Mouse (Mus musculus): ENCODE data around the gene Oxsr1.
A peak's percentile ranks its signal among the peaks of the same experiment; 100 is the strongest.
"Not testable (repeated sequence)": the region's sequence is repeated elsewhere in the genome, so short reads cannot be mapped to it uniquely, and the experiment has no call there.

The Oxsr1 gene

GRCm38 (mm10) chr9:119337842-119338241 is 15.6 kb upstream of the Oxsr1 start:
- DNase-seq: no peak

GRCm38 (mm10) chr9:119335571-119335970 is 13.3 kb upstream of the Oxsr1 start:
- no peak for DNase-seq

DNA sequence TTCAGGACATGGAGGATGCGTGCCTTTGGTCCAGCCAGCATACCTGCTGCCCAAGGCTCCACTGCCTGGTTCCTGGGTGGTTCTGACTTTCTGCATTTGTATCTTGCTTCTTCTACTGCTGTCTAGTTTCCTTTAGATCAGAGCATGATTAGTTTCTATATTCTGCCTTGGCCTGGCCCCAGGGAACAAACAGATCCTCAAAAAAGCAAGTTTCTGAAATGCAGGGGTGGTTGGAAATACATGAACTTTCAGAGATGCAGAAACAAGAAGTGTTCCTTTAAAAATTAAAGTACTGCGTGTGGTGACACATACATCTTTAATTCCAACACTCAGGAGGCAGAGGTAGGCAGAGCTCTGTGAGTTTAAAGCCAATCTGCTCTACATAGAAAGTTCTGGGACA is 12.6 kb upstream of the Oxsr1 start:
- peak; percentile 26 for DNase-seq

GRCm38 (mm10) chr9:119334324-119334723 is 12.1 kb upstream of the Oxsr1 start:
- DNase-seq: peak; percentile 24

GRCm38 (mm10) chr9:119330186-119330963 is 8.1 kb upstream of the Oxsr1 start:
- DNase-seq: no peak

DNA sequence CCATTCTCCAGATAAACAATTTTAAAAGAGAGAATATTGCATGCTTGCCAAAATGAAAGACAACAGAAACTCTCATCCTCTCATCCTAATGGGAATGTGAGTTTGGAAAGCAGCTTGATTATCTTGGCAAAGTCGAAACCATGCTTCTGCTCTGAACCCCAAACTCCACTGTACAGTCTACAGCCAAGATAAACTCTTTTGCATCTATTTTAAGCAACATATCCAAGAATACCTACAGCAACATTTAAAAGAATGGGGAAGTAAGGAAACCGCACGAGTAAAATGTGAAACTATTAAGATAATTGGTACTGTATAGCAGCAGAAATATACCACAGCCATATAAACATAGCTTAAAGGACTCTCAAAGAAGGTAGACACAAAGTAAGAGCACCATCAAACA is 6.3 kb upstream of the Oxsr1 start:
- DNase-seq: no peak

- DNase-seq: no peak
These were observed 1.9 kb upstream of the Oxsr1 start for GRCm38 (mm10) chr9:119324130-119324529.

GRCm38 (mm10) chr9:119323260-119323645 is 1.0 kb upstream of the Oxsr1 start:
- no peak for DNase-seq

DNA sequence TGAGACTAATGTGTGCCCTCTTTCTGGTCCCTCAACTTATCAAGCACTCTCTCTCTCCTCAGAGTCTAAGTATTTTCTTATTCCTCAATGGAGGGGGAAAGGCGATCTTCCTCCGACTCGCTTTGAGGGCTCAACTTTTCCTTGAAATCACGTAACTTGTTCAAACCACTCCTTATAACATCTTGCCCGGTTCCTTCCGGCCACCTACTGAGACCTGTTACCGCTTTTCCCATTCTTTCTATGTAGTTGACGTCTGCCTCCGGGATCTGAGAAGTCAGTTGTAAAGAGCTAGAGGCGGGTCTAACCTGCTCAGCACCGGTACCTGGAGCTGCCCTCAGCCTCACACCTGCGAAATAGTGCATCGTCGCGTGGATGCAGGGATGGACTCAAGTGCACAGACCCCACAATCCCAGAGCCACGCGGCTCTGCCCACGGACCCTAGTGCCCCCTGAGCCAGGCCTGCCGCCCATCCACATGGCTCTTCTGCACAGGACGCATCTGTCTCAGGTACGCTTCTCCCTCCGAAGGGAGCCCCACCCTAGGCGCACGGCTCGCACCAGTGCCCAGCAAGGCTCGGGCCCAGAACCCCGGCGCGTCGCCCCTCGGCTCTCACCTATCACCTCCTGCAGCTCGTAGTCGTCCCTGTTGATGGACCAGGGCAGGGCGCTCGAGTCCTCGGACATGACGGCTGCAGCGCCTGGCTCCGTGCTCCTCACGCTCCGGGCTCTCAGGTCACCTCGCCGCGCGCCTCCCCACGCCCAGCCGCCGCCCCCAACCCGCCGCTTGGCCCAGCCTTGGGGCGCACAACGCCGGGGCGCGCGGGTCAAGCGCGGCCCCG is 616 bp downstream of the Oxsr1 start:
- no peak for DNase-seq

- DNase-seq: no peak
These were observed 1.3 kb downstream of the Oxsr1 start for GRCm38 (mm10) chr9:119320946-119321345.

- DNase-seq: no peak
These were observed 1.8 kb downstream of the Oxsr1 start for GRCm38 (mm10) chr9:119320446-119320845.

DNA sequence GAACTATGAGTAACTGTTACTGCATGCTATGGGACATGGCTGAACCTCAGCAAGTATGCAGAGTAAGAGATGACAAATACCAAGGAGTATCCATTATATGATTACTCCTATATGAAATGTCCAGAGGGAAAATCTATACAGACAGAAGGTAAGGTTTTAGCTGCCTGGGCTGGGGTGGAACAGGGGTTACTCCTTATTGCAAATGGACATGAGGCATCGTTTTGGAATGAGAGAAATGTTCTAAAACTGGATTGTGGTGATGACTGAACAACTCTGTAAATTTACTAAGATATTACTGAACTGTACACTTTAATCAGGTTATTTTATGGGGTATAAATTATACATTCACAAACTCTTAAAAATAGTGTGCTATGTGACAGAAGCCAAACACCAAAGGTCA is 3.3 kb downstream of the Oxsr1 start:
- DNase-seq: no peak

- DNase-seq: no peak
These were observed 9.1 kb downstream of the Oxsr1 start for GRCm38 (mm10) chr9:119313096-119313495.

DNA sequence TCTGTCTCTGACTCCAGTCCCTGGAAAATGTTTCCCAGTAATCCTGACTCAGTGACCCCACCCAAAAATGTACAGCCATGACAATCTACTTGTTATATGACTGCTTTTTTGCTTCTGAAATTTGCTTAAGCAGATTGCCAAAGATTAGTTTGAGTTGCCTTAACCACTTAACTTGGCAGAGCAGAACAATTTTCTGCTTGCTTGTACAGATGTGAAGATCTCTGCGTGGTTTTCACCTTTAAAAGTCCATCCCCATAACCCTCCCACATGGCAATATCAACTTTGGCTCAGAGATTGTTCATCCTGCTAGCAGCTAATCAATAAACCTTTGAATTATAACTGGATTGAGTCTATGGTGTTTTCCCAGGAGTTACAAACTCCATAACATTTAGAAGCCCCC is 13.2 kb downstream of the Oxsr1 start:
- DNase-seq: no peak

DNA sequence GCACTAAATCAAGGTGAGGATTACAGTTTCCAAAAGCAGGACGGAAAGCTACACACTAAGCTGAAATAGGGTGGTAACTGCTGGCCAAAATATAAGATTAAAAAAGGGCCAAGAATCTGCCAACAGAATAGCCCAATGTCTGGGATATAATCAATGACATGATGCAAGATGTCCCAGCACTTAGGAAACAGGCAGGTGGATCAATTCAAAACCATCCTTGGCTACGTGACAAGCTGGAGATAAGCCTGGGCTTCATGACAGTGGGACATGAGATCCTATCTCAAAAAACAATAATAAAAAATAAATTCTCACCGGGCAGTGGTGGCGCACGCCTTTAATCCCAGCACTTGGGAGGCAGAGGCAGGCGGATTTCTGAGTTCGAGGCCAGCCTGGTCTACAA is 16.4 kb downstream of the Oxsr1 start:
- DNase-seq: no peak

DNA sequence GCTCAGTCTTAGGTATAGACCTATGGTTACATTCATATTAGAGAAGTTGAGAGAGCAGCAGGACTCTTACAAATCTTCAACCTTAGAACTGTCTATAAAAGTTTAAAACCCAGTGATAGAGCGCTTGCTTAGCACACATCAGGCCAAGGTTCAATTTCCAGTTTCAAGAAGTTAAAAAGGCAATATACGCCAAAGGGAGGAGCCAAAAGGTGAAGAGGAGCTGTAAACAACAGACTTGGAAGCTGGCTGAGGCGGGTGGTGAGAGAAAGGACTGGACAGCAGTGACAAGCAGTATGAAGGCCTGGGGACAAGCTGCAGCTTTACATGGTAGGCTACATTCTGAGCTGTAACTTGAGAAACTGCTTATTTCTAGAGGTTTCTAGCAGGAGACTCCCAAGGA is 23.7 kb downstream of the Oxsr1 start:
- DNase-seq: no peak

DNA sequence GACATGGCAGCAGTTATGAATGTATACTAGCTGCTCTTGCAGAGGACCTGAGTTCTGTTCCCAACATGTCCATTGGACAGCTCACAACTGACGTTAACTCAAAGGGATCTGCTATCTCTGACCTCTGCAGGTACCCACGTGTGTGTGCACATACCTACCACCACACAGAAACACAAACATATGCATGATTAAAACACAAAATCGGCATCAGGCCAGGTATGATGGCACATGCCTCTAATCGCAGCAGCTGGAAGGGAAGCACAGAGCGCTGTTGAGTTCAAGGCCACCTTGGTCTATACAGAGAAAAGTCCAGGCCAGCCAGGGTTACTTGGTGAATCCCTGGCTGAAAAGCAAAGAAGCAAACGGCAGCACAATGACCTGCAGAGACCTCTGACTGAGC is 24.5 kb downstream of the Oxsr1 start:
- DNase-seq: no peak

GRCm38 (mm10) chr9:119290791-119291190 is 31.4 kb downstream of the Oxsr1 start:
- no peak for DNase-seq

- no peak for DNase-seq
These were observed 41.1 kb downstream of the Oxsr1 start for GRCm38 (mm10) chr9:119280894-119281682.

- no peak for DNase-seq
These were observed 44.2 kb downstream of the Oxsr1 start for GRCm38 (mm10) chr9:119278031-119278430.

DNA sequence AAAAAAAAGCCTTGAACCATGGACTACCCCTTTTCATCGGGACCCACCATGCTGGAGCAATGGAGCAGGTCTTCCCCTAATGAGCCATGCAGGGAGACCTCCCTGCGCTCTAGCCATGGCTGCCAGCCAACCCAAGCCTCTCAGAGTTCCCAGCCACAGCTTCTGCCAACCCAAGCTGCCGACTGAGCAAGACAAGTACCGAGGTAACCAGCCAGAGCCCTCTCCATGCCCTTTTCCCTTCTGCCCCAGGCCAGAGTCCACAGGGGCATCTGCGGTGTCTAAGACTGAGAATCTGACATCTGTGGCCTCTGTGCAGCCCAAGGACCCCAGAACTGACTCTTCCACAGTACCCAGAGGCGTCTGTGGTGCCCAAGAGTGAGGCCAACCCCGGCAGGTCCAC is 45.9 kb downstream of the Oxsr1 start:
- DNase-seq: peak; percentile 29

GRCm38 (mm10) chr9:119274814-119275213 is 47.4 kb downstream of the Oxsr1 start:
- not testable (repeated sequence) for DNase-seq

- DNase-seq: no peak
These were observed 50.7 kb downstream of the Oxsr1 start for GRCm38 (mm10) chr9:119271496-119271895.

All from right cerebral cortex, postnatal 25 days (tissue).